Mouse (Mus musculus): Measurements from ENCODE around the gene Pdzk1. TPM values are rescaled to one million over a fixed set of nuclear protein-coding genes. Genes with fewer than 3 reads are reported as not detected.

The Pdzk1 gene
- total RNA-seq, 2 experiments from 2014 or later: 0.14 TPM; not detected in 1

- no peak for TF ChIP-seq CTCF (IDR thresholded peaks at IDR 0.05)
- Histone ChIP-seq H3K4me3 (no peak overlapping the region), H3K27ac (peak overlapping the region; percentile 40; the same call in 1 of the 2 replicates)
- no peak for DNase-seq (ENCODE audit: extremely low spot score in 1 of 2, low spot score in 2 of 2)
- intact Hi-C loops (cut with DNase I): loop anchor here (10.0 kb wide), 1 partner anchor 145 kb away; the partner anchor contains the start of genes Polr3c and Rnf115
These were observed 41.2 kb downstream of the Pdzk1 start for GRCm38 (mm10) chr3:96870270-96870669.

GRCm38 (mm10) chr3:96871070-96871469 lies 42.0 kb downstream of the Pdzk1 start:
- intact Hi-C loops (cut with DNase I): loop anchor here (10.0 kb wide), 1 partner anchor 146 kb away; the partner anchor contains the start of genes Polr3c and Rnf115

GRCm38 (mm10) chr3:96872501-96872900 lies 43.4 kb downstream of the Pdzk1 start:
- intact Hi-C loops (cut with DNase I): loop anchor here (10.0 kb wide), 1 partner anchor 148 kb away; the partner anchor contains the start of genes Polr3c and Rnf115
- TF ChIP-seq CTCF (IDR thresholded peaks at IDR 0.05): no peak

More at GRCm38 (mm10) chr3:96871070-96871469, 42.0 kb downstream of the Pdzk1 start:
- H3K27ac ChIP-seq: peak overlapping the region; percentile 40; the same call in 1 of the 2 replicates
- DNase-seq (ENCODE audit: extremely low spot score in 1 of 2, low spot score in 2 of 2): no peak
- H3K4me3 ChIP-seq: no peak overlapping the region
- TF ChIP-seq CTCF (IDR thresholded peaks at IDR 0.05): no peak

GRCm38 (mm10) chr3:96874808-96875571 lies 45.9 kb downstream of the Pdzk1 start:
- DNase-seq (ENCODE audit: extremely low spot score in 1 of 2, low spot score in 2 of 2): no peak
- H3K4me3 ChIP-seq: no peak overlapping the region
- intact Hi-C loops (cut with DNase I): loop anchor here (10.0 kb wide), 1 partner anchor 150 kb away; the partner anchor contains the start of genes Polr3c and Rnf115
- no peak overlapping the region for H3K27ac ChIP-seq
- no peak for TF ChIP-seq CTCF (IDR thresholded peaks at IDR 0.05)

More at GRCm38 (mm10) chr3:96872501-96872900, 43.4 kb downstream of the Pdzk1 start:
- H3K4me3 ChIP-seq: no peak overlapping the region
- DNase-seq (ENCODE audit: extremely low spot score in 1 of 2, low spot score in 2 of 2): no peak
- H3K27ac ChIP-seq: no peak overlapping the region

GRCm38 (mm10) chr3:96879536-96879935 lies 50.5 kb downstream of the Pdzk1 start:
- DNase-seq (ENCODE audit: extremely low spot score in 1 of 2, low spot score in 2 of 2): no peak
- no peak for TF ChIP-seq CTCF (IDR thresholded peaks at IDR 0.05)
- Histone ChIP-seq H3K27ac (no peak overlapping the region), H3K4me3 (no peak overlapping the region)
- intact Hi-C loops (cut with DNase I): loop anchor here (10.0 kb wide), 1 partner anchor 155 kb away; the partner anchor contains the start of genes Polr3c and Rnf115

- no peak for DNase-seq (ENCODE audit: extremely low spot score in 1 of 2, low spot score in 2 of 2)
- Histone ChIP-seq H3K27ac (no peak overlapping the region; the same call in 1 of the 2 replicates), H3K4me3 (no peak overlapping the region)
- intact Hi-C loops (cut with DNase I): no loop called here
- TF ChIP-seq CTCF (IDR thresholded peaks at IDR 0.05): no peak
These were observed 51.3 kb downstream of the Pdzk1 start for GRCm38 (mm10) chr3:96880385-96880784.

- no peak for TF ChIP-seq CTCF (IDR thresholded peaks at IDR 0.05)
- intact Hi-C loops (cut with DNase I): no loop called here
- Histone ChIP-seq H3K27ac (peak overlapping the region; percentile 24; the same call in 1 of the 2 replicates), H3K4me3 (no peak overlapping the region)
- DNase-seq (ENCODE audit: extremely low spot score in 1 of 2, low spot score in 2 of 2): no peak
These were observed 52.5 kb downstream of the Pdzk1 start for GRCm38 (mm10) chr3:96881557-96881956.

GRCm38 (mm10) chr3:96882061-96882849 lies 53.2 kb downstream of the Pdzk1 start:
- intact Hi-C loops (cut with DNase I): no loop called here
- no peak for TF ChIP-seq CTCF (IDR thresholded peaks at IDR 0.05)
- DNase-seq (ENCODE audit: extremely low spot score in 1 of 2, low spot score in 2 of 2): no peak
- Histone ChIP-seq H3K4me3 (no peak overlapping the region), H3K27ac (no peak overlapping the region)

- no peak for DNase-seq (ENCODE audit: extremely low spot score in 1 of 2, low spot score in 2 of 2)
- Histone ChIP-seq H3K27ac (no peak overlapping the region), H3K4me3 (no peak overlapping the region)
- no peak for TF ChIP-seq CTCF (IDR thresholded peaks at IDR 0.05)
- intact Hi-C loops (cut with DNase I): no loop called here
These were observed 54.6 kb downstream of the Pdzk1 start for GRCm38 (mm10) chr3:96883690-96884089.

- Histone ChIP-seq H3K4me3 (no peak overlapping the region), H3K27ac (no peak overlapping the region)
- intact Hi-C loops (cut with DNase I): no loop called here
- TF ChIP-seq CTCF (IDR thresholded peaks at IDR 0.05): no peak
- no peak for DNase-seq (ENCODE audit: extremely low spot score in 1 of 2, low spot score in 2 of 2)
These were observed 73.4 kb downstream of the Pdzk1 start for GRCm38 (mm10) chr3:96902336-96902999.

- Histone ChIP-seq H3K27ac (peak within 1 kb of the TSS; percentile 83), H3K4me3 (peak within 1 kb of the TSS; percentile 74)
- no peak for TF ChIP-seq CTCF (IDR thresholded peaks at IDR 0.05)
- intact Hi-C loops (cut with DNase I): no loop called here
- DNase-seq (ENCODE audit: extremely low spot score in 1 of 2, low spot score in 2 of 2): no peak
These were observed 75.3 kb downstream of the Pdzk1 start, which contains the start of gene Gja5 for GRCm38 (mm10) chr3:96904393-96904792. Gene Gja5, plus strand, starts transcription at chr3:96904693.

Measured in left cerebral cortex, adult 2 months (tissue).